Mouse (Mus musculus) spleen, adult 2 months (tissue): ENCODE results near the gene Map3k3. TPM values are rescaled to one million over a fixed set of nuclear protein-coding genes. Genes with fewer than 3 reads are reported as not detected.

Experiments
- DNase-seq, 2 experiments: peaks; one replicate each; pipeline versions ENCODE4 v3.0.0 to v3.0.0-alpha.2; 2012 to 2021; ENCODE audit warnings: low spot score in 2 of 2, low read depth in 1 of 2
- H3K27ac ChIP-seq: fragments of 200-500 bp; 2 replicates; pipeline ENCODE4 v1.5.1; 2012; ENCODE audit warnings: low read length, inconsistent platforms; ENCODE audit not compliant: insufficient read depth
- H3K27me3 ChIP-seq: fragments of 200-500 bp; 2 replicates; pipeline ENCODE4 v1.6.1; 2012; ENCODE audit warnings: mild to moderate bottlenecking, moderate library complexity, low read length, inconsistent platforms; ENCODE audit not compliant: control insufficient read depth, insufficient read depth
- H3K36me3 ChIP-seq: fragments of 200-500 bp; 2 replicates; pipeline ENCODE4 v1.6.1; 2012; ENCODE audit warnings: mild to moderate bottlenecking, low read length, inconsistent platforms; ENCODE audit not compliant: control insufficient read depth, insufficient read depth
- H3K4me1 ChIP-seq: fragments of 200-500 bp; 2 replicates; pipeline ENCODE4 v1.6.1; 2011; ENCODE audit warnings: inconsistent platforms; ENCODE audit not compliant: control insufficient read depth, insufficient read depth, insufficient read length
- H3K4me3 ChIP-seq: fragments of 200-500 bp; 2 replicates; pipeline ENCODE4 v1.5.1; 2011; ENCODE audit warnings: mild to moderate bottlenecking, inconsistent platforms; ENCODE audit not compliant: insufficient read depth, insufficient read length; ENCODE audit errors: extremely low read depth
- CTCF ChIP-seq: fragments of 200-500 bp; IDR thresholded peaks from 2 replicates; pipeline ENCODE4 v1.5.1; 2011; ENCODE audit warnings: mild to moderate bottlenecking, inconsistent platforms; ENCODE audit not compliant: insufficient read depth, insufficient read length, insufficient replicate concordance; ENCODE audit errors: extremely low read depth
- POLR2A ChIP-seq: fragments of 200-500 bp; IDR thresholded peaks from 2 replicates; pipeline ENCODE4 v1.6.1; 2011; ENCODE audit warnings: low read depth, low read length, inconsistent platforms
- WGBS: fragments of 180-500 bp; shearing (Covaris S2); methylation state at CpG from one replicate; pipeline ENCODE4 v1.1.7; 2018; 5-methylcytosine and 5-hydroxymethylcytosine counted together
- polyA plus RNA-seq: library from polyadenylated mRNA; depleted of rRNA; stranded (reverse); fragments of >200 nt; gene quantifications from 2 replicates; pipeline ENCODE4 v1.2.3, GENCODE M21; 2012

Gene Map3k3
- polyA plus RNA-seq, 1 experiment: 34.1 TPM

- peaks cover 25% of the 10 kb centered on the region; the same call in 1 of the 2 replicates for H3K4me1 ChIP-seq
- H3K27ac ChIP-seq: peak overlapping the region; percentile 98
- no peaks in the 10 kb centered on the region for H3K27me3 ChIP-seq
- H3K4me3 ChIP-seq: no peak overlapping the region
- 58% methylated on average over 2 of the region's 2 CpGs for WGBS
- H3K36me3 ChIP-seq: peaks cover 27% of the 10 kb centered on the region
- TF ChIP-seq CTCF (no peak), POLR2A (no peak)
- no peak for DNase-seq
These were observed 77.8 kb downstream of the Map3k3 start for GRCm38 (mm10) chr11:106162237-106162636.

GRCm38 (mm10) chr11:106163546-106163945, 79.1 kb downstream of the Map3k3 start:
- 76% methylated on average over 4 of the region's 4 CpGs for WGBS
- TF ChIP-seq POLR2A (no peak), CTCF (no peak)

DNA sequence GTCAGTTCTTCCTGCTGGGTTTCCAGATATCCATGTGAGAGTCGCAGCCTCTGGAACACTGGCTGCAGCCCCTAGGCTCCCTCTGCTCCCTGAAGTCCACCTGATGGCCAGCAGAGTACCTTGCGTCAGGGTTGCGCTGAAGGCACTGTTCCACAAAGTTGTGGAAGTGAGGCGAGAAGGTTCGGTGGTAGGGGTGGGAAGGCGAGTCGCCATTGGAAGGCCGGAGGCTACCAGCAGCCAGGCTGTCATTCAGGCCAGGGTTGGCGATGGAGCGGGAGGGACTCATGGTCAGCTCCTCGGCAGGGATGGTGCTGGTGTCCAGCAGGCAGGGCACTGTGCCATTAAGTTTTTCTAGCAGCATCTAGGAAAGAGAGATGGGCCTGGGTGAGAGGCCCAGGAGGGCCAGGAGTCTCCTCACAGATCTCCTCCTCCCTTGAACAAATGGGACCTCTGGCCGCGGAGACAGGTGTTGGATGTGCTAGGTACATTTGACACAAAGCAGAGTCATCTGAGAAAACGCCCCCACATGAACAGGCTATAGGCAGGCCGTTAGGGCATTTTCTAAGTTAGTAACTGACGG, 80.3 kb downstream of the Map3k3 start:
- no peaks in the 10 kb centered on the region for H3K27me3 ChIP-seq
- 95% methylated on average over 16 of the region's 16 CpGs for WGBS
- no peak overlapping the region for H3K4me3 ChIP-seq
- H3K36me3 ChIP-seq: peaks cover 11% of the 10 kb centered on the region
- TF ChIP-seq POLR2A (no peak), CTCF (no peak)
- peaks cover 29% of the 10 kb centered on the region; the same call in 1 of the 2 replicates for H3K4me1 ChIP-seq
- H3K27ac ChIP-seq: peak overlapping the region; percentile 83
- DNase-seq: no peak

More at GRCm38 (mm10) chr11:106163546-106163945, 79.1 kb downstream of the Map3k3 start:
- DNase-seq: no peak
- H3K27ac ChIP-seq: peak overlapping the region; percentile 83; the same call in 1 of the 2 replicates
- peaks cover 17% of the 10 kb centered on the region for H3K36me3 ChIP-seq
- H3K4me1 ChIP-seq: peaks cover 29% of the 10 kb centered on the region; the same call in 1 of the 2 replicates
- no peaks in the 10 kb centered on the region for H3K27me3 ChIP-seq
- no peak overlapping the region for H3K4me3 ChIP-seq

GRCm38 (mm10) chr11:106167435-106167834, 83.0 kb downstream of the Map3k3 start:
- peak; percentile 53 to 71 for DNase-seq
- H3K27ac ChIP-seq: peak overlapping the region; percentile 85

DNA sequence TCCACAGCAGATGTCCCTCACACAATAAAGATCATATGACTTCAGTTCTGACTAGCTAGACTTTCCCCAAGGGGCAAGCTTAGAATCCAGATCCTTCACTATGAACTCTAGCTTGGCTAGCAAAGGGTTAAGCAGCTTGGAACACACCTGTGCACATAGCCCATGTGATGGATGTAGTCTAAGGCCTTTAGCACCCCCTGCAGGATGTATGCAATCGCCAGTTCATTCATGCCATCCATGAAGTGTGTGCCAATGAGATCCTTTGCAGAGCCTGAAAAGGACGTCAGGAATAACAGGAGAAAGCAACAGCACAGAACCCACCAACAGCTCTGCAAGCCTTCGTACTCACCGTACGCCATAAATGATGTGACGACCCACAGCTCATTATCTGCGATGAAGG, 86.4 kb downstream of the Map3k3 start:
- H3K4me3 ChIP-seq: no peak overlapping the region
- no peaks in the 10 kb centered on the region for H3K27me3 ChIP-seq
- H3K4me1 ChIP-seq: peaks cover 6% of the 10 kb centered on the region; the same call in 1 of the 2 replicates
- no peak overlapping the region for H3K27ac ChIP-seq
- WGBS: 85% methylated on average over 7 of the region's 7 CpGs
- peak; percentile 57 to 58 for DNase-seq
- TF ChIP-seq POLR2A (no peak), CTCF (peak; percentile 48; the same call in 1 of the 2 replicates)
- H3K36me3 ChIP-seq: peaks cover 1% of the 10 kb centered on the region; the same call in 1 of the 2 replicates

More at GRCm38 (mm10) chr11:106167435-106167834, 83.0 kb downstream of the Map3k3 start:
- Histone ChIP-seq H3K4me3 (no peak overlapping the region), H3K4me1 (peaks cover 19% of the 10 kb centered on the region; the same call in 1 of the 2 replicates), H3K27me3 (no peaks in the 10 kb centered on the region), H3K36me3 (peaks cover 11% of the 10 kb centered on the region)
- WGBS: 37% methylated on average over 5 of the region's 5 CpGs
- TF ChIP-seq POLR2A (peak; percentile 4; the same call in 1 of the 2 replicates), CTCF (no peak)

DNA sequence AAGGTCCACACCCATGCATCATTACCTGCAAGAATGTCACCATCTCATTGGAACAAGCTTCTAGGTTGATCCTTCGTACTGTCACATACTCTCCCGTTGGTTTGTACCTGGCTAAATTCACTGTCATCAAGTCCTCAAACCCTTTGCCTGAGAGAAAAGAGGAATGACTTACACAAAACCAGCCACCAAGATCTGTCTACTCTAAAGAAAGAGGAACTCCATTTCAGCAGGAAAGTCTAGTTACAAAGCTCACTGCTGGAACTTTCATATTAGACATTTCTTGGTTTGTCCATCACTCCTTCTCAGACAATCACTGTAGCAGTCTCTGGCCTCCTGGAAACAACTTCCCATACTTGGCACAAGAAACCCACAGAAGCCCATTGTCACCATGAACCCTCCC, 88.8 kb downstream of the Map3k3 start:
- no peak for DNase-seq
- Histone ChIP-seq H3K4me1 (peaks cover 2% of the 10 kb centered on the region; the same call in 1 of the 2 replicates), H3K36me3 (peaks cover 2% of the 10 kb centered on the region), H3K4me3 (no peak overlapping the region), H3K27ac (no peak overlapping the region), H3K27me3 (no peaks in the 10 kb centered on the region)
- 67% methylated on average over 2 of the region's 2 CpGs for WGBS
- no peak for TF ChIP-seq CTCF

GRCm38 (mm10) chr11:106174372-106174771, 90.0 kb downstream of the Map3k3 start:
- H3K4me1 ChIP-seq: no peaks in the 10 kb centered on the region
- no peak overlapping the region for H3K27ac ChIP-seq
- H3K27me3 ChIP-seq: no peaks in the 10 kb centered on the region
- H3K4me3 ChIP-seq: no peak overlapping the region
- WGBS: 89% methylated on average over 5 of the region's 5 CpGs
- no peak for TF ChIP-seq CTCF
- no peak for TF ChIP-seq POLR2A
- peaks cover 2% of the 10 kb centered on the region for H3K36me3 ChIP-seq
- DNase-seq: no peak
